Mouse (Mus musculus): ENCODE measurements around the gene Tnfsf13.

- TF ChIP-seq CTCF (IDR thresholded peaks at IDR 0.05; ENCODE audit: borderline replicate concordance, insufficient read depth, low read length) (no peak), POLR2A (IDR thresholded peaks at IDR 0.05; ENCODE audit: low read depth, low read length) (no peak)
These were observed 14.0 kb upstream of the Tnfsf13 start for GRCm38 (mm10) chr11:69699595-69699994.

Measured in embryonic fibroblast, embryonic 13.5 days (primary cell).